Mouse (Mus musculus): Measurements from ENCODE around the gene N4bp1.

- TF ChIP-seq POLR2A (IDR thresholded peaks at IDR 0.05; ENCODE audit: borderline replicate concordance, control insufficient read depth, low read depth, low read length): no peak
- TF ChIP-seq CTCF (IDR thresholded peaks at IDR 0.05; ENCODE audit: control insufficient read depth, insufficient read depth, low read length): no peak
Measured at GRCm38 (mm10) chr8:86894194-86894761, 9.2 kb upstream of the N4bp1 start.
